Mouse (Mus musculus): ENCODE results near the gene Rnf135.
"Not testable (repeated sequence)": the region's sequence is repeated elsewhere in the genome, so short reads cannot be mapped to it uniquely, and the experiment has no call there.

Gene Rnf135

DNA sequence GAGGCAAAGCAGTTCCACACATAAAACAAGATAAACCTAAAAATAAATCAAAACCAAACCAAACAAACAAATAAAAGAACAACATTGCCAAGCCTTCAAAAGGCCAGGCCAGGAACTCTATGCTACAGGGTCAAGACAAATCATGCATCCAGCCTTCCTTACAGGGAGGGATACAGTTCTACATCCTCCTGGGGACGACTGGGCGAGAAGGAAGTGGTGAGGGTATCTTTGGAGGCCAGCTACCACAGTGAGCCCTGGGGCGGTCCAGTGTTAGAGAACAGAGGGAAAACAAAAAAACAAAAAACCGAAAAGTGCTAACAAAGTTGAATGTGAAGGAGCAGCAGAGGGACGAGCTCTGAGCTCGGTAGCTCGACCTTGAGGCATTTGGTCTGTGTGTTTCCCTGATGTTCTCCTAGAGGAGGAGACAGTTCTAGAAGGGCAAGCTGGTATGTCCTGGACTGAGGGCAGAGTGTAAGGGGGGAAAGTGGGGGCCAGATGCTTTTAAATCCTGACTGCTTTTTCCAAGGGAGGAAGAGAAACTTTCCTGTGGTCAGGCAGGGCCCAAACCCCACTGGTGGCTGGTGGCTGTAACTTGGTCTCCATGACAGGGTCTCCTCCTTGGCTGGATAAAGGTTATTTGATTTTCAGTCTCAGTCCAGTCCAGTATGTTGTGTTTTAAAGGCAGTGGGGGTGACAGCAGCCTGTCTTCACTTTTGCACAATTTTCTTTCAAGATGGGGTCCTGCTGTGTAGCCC lies 20.1 kb upstream of the Rnf135 start:
- DNase-seq = no peak

DNA sequence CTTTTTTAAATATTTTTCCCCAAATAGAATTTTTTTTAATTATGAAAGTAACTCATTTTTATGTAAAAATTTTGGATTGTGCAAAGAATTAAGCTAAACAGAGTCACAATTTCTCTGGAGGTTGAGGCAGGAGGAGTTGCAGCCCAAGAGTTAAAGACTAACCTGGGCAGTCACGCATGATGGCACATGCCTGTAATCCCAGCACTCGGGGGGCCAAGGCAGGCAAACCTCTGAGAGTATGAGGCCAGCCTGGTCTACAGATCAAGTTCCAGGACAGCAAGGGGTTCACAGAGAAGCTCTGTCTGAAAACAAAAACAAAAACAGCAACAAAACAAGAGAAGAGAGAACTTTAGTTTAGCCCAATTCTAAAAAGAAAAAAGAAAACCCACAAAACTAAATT lies 19.4 kb upstream of the Rnf135 start:
- no peak for DNase-seq

DNA sequence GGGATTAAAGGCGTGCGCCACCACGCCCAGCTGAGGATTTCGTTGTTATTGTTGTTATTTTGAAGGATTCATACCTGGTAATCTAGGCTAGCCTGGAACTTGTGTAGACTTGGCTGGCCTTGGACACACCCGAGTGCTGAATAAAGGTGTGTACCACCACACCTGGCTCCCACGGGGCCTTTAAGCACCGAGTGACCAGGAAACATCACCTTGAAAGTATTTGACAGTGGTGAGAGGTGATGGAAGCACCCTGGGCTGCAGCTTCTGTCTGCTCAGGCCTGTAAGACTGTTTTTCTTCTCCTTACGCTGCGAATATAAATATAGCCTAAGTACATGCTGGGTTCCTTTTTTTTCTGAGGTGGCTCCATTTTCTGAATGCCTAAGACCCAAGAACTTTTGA lies 15.5 kb upstream of the Rnf135 start:
- DNase-seq = no peak

DNA sequence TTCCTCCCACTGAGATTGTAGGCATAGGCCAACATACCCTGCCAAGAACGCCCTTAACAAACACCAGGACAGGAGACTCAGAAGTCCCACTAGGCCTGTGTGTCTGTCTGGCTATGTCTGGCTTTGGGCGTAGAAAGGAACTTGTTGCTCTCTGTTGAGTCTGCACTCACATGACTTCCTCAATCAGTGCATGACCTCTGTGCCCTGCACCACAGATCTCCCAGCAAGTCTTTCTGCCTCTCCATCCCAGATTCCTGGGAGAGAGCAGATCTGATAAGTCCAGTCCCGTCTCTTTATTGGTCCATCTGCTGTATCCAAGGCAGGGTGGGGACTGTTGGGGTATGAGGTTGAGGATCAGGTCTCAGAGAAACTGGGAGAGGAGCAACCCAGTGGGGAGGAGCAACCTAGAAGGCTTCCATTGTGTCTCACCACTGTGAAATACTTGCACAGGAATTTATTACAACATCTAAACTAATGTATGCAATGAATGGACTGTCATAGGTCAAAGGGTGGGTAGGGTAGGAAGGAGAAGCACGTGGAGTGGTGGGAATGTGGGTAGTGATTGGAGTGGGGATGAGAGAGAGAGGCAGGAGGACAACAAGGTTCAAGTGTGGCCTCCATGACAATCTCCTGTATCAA lies 14.9 kb upstream of the Rnf135 start:
- no peak for DNase-seq

DNA sequence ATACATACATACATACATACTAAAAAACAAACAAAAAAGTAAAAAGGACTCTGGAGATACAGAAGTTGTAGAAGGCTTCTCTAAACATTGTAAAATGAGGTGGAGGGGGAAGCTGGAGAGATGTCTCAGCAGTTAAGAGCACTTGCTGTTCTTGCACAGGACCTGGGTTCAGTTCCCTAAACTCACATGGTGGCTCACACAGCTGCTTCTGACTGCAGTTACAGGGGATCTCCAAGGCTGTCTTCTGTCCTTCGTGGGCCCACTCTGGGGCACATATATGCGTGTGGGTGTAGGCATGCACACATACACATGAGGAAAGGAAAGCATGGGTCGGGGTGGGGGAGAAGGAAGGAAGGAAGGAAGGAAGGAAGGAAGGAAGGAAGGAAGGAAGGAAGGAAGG lies 14.0 kb upstream of the Rnf135 start:
- DNase-seq = no peak

DNA sequence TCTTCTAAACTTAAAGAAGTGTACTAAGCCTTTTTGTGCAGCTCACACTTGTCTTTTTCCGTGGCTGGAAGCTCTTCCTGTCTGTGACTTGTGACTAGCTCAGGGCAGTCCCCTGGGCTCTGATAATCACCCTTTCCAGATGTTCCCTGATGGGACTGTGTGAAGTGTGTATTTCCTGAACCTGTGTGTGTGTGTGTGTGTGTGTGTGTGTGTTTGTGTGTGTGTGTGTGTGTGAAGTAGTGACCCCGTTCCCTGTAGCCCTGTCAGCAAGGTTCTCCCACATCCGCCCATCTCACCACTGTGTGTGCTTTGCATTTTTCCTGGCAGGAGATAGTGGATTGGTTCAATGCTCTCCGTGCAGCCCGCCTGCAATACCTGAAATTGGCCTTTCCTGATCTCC lies 13.3 kb upstream of the Rnf135 start:
- no peak for DNase-seq

DNA sequence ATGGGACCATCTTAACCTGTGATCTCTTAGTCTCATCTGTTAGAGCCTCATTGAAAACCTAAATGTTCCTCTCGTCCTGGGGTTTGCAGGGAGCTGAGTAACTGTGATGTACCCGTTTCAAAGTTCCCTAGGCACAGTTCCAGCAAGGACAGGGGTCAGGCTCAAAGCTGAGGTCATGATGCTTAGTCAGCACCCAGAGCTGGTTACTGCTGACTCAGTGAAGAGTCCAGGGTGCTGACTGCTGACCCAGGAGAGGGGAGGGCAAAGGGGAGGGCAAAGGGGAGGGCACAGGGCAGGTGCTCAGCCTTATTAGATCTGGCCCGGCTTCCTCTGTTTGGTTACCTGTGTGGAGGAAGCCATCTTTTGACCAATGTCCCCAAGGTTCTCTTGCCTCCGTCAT lies 11.8 kb upstream of the Rnf135 start:
- no peak for DNase-seq

DNA sequence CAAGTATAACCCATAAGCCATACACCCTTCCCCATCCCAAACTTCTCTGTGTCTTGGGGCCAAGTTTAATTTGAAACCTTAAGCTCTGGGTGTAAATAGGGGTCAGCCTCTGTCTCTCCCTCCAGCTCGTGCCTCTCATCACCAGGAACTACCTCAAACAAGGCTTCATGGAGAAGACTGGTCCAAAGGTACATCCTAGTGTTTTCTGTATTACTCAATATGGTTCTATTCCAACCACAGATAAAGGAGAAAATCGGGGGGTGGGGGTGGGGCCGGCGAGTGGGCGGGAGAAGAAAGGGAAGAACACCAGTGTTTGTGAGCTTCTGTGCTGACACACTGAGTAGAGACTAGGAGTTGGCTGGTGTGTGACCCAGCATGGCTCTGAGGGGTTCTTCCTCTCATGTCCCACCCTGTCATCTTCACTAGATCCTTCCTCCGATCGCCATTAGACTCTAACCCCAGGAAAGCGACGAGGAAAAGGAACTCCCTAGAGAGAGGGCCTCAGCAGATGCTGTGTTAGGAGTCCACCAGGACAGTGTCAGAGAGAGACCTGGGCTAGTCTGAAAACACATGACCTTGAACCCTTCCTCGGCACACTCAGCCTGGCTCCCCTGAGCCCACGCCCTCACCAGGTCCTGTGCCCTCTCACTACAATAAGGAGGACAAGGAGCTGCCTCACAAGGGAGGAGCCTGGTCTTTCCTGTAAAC lies 9.5 kb upstream of the Rnf135 start:
- DNase-seq = no peak

DNA sequence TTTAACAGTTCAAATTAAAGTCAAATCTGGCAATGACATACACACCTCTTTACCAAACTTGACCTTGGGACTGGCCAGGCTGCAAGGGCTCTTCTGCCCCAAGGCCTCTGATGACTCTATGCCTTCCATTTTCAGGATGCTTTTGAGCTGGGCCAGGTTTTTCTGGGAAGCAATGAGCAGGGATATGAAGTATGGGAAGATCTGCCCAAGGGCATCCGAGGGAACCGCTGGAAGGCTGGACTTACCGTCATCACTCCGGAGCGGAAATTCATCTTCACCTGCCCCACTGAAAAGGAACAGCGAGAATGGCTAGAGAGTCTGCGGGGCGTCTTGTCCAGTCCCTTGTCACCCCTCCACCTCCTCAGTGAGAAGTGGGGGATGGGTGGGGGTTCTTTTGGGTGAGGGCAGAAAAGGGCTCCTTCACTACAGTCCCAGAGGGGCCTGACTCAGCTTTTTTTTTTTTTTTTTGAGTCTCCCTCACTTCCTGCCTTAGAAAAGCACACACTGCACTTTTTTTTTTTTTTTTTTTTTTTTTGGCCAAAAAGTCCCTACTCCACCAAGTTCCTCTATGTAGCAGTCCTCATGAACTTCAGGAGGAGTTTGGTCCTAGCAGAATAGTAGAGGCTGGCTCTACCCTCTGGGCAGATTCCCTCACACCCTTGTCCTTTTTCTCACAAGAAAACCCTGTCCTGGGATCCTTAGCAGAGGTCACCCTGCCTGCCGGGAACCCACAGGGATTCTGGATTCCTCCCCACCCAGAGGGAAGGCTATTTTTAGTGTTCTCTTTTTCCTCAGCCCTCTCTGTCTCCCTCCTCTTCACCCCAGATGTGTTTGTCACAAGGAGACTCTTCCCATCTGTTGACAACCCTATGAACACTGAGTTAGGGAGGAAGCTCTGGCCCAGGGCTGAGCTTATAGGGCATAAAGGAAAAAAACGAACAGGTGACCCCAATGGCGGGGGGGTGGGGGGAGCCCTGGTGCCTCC lies 6.4 kb upstream of the Rnf135 start:
- no peak for DNase-seq

DNA sequence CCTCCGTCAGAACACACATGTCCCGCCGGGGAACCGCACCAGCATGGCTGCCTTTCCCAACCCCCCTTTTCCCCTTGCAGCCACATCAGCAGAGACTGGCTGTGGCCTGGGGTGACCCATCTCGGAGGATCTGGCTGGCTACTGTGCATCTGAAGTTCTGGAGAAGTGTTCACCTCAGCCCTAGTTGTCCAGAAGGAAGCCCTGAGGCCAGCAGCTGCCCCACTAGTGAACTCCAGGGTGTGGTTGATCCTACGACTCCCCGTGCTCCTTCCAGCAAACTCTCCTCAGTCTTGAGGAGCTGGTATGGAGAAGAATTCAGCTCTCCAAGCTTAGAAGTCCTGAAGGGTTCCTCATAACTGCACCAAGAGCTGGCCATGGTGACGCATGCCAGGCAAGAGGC lies 5.3 kb upstream of the Rnf135 start:
- DNase-seq = no peak

DNA sequence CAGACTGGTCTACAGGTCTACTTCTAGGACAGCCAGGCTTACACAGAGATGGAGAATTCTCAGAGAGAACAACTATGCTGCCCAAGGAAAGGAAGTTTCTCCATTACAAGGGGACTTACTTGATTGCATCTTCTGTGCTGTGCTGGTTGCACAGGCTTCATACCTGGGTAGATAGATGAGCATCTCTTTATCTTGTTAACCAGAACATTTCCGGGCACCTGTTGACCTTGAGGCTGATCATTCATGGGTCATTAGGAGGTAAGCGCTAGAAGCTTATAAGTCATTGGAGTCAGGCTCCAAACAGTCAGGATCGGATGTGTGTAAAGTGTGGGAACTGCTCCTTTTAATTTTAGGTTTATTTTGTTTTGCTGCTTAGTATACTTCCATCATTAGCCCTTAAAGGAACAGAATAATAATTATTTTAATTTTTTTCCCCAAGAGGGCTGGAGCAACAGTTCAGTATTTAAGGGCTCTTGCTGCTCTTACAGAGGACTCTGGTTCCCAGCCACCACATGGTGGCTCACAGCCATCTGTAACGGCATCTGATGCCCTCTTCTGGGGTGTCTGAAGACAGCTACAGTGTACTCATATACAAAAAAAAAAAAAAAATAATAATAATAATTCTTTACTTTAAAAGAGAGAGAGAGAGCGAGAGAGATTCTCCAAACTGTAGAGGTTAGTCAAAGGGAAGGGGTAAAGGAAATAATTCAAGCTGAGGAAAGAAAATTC lies 2.5 kb upstream of the Rnf135 start:
- DNase-seq = no peak

DNA sequence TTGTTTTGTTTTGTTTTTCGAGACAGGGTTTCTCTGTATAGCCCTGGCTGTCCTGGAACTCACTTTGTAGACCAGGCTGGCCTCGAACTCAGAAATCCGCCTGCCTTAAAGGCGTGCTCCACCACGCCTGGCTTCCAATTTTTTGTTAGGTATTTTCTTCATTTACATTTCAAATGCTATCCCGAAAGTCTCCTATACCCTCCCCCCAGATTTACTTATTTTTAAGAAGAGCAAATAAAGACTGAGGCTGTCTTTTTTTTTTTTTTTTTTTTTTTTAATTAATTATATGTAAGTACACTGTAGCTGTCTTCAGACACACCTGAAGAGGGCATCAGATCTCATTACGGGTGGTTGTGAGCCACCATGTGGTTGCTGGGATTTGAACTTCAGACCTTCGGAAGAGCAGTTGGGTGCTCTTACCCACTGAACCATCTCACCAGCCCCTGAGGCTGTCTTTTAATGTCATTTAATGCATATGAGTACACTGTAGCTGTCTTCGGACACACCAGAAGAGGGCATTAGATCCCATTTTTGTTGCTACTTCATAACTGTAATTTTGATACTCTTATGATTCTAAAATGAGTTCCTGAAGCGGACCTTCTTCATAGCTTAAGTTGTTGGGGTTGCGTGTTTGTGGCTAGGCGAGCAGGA lies 472 bp upstream of the Rnf135 start:
- DNase-seq = not testable (repeated sequence)

DNA sequence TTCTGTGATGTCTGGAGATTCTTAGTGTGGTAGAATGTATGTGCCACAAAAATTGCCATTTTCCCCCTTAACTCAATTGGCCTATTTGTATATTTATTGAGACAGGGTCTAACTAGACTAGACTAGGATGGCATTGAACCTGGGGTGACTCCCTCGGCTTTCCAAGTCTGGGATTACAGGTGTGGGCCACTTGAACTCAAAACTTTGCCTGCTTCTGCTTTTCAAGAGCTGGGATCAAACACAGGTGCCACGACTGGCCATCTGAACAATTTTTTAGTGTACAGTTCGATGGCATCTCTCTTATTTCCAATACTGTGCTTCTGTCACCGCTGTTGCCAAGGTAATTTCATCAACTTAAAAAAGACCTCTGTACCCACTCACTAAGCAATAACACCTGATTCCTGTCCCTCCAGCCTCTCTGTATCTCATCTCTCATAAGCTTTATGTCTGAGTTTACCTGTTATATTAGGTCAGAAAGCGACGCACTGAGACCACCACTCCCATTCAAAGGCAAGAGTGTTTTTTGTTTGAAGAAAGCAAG lies 950 bp downstream of the Rnf135 start:
- no peak for DNase-seq

DNA sequence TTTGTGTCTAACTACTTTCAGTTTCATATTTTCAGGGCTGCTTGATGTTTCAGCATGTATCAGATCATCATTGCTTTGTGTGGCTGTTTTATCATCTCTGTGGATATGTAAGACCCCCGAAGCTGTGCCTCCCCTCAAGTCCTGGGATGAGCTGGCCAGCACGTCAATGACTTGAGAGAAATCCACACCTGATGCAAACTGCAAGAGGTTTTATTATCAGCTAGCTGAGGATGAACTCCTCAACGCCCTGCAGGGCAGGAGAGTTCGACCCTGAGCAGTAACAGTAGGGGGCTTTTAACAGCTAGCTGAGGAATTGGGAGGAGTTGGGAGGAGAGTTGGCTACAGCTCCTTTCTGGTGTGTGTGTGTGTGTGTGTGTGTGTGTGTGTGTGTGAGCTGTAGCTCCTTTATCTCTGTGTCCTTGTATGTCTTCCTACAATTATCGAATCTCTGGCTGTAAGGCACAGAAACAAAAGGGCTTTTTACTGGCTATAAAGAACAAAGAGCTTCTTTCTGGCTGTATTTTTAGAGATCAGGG lies 1.9 kb downstream of the Rnf135 start:
- DNase-seq = not testable (repeated sequence)

DNA sequence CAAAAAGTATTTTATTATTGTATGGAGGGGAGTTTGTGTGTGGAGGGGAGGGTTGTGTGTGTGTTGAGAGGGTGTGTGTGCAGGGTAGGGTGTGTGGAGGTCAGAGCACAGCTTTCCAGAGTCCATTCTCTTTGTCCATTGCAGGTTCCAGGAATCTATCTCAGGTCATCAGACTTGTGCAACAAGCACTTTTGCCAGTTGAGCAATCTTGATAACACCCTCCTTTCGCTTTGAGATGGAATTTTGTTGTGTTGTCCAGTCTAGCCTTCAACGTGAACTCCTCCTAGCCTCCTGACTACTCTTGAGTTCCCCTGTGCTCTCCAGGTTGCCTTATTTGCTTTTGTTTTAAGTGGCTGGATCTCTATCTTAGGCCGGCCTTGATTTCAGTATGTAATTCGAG lies 6.6 kb downstream of the Rnf135 start:
- DNase-seq = no peak

DNA sequence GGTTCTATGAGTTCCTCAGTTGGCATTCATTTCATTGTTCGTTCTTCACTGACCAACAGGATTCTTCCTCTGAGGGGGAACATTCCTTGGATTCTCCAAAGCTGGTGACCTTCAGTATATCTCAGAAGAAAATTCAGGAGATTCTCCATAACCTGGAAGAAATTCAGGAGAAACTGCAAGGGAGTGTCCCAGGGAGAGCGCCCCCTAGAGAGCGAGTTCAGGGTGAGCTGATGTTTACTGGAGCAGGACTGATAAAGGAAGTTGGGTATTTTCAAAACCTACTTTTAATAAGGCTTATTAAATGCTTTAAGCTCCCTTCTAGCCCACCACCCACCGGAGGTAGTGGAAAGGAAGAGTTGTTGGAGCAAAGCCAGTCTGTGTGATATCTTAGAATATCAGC lies 10.2 kb downstream of the Rnf135 start:
- DNase-seq = no peak

DNA sequence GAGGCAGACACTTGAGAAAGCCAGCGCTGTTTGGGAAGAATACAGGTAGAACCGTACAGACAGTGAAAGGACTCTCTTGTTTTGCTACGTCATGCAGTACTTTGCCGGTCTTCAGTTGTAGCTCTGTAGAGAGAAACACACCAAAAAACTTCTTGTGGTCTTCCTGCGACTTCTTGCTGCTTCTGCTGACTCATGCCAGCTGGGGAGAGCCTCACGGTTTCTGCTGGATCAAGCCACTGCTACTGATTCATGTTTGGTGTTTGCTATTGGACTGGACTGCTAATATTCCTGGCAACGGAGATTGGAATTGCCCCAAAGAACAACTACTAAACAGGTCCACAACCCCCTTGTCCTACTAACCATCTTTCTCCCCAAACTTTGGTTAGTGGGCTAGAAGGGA lies 12.7 kb downstream of the Rnf135 start:
- no peak for DNase-seq

DNA sequence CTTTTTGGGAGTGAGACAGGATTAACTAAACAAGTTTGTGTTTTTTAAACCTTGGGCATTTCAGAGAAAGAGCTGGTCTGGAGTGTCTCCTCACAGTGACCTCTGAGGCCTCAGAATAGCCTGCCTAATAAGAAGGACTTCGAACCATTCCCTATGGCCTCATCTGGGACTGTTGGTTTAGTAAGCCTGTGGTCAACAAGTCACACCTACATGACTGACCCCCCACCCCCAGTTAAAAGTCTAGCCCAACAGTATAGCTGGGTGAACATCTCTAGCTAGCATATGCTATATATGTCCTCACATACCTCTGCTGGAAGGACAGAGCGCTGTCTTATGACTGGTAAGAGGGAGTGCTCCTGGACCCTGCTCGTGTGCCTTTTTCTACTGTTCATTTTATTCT lies 15.7 kb downstream of the Rnf135 start:
- DNase-seq = no peak

DNA sequence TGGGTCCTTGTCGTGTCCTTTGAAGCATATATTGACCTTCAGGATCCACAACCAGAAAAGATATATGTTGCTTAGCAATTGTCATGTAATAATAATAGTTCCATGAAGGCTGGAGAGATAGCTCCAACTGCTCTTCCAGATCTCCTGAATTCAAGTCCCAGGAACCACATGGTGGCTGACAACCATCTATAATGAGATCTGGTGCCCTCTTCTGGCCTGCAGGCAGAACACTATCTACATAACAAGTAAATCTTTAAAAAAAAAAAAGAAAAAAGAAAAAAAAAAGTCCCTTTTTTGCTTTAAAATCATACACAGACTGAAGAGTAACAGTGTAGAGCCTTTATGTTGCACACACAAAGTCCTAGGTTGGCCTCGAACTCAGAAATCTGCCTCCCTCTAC lies 16.1 kb downstream of the Rnf135 start:
- no peak for DNase-seq

DNA sequence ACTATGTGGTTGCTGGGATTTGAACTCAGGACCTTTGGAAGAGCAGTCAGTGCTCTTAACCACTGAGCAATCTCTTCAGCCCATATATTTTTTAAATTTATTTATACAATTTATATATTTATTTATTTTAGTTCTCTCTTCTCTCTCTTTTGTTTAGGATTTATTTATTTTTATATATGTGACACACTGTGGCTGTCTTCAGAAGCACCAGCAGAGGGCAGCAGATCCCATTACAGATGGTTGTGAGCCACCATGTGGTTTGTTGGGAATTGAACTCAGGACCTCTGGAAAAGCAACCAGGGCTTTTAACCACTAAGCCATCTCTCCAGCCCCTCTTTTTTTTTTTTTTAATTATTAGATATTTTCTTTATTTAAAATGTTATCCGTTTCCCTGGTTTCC lies 16.7 kb downstream of the Rnf135 start:
- DNase-seq = peak in 1 of 2 experiments; percentile 37

DNA sequence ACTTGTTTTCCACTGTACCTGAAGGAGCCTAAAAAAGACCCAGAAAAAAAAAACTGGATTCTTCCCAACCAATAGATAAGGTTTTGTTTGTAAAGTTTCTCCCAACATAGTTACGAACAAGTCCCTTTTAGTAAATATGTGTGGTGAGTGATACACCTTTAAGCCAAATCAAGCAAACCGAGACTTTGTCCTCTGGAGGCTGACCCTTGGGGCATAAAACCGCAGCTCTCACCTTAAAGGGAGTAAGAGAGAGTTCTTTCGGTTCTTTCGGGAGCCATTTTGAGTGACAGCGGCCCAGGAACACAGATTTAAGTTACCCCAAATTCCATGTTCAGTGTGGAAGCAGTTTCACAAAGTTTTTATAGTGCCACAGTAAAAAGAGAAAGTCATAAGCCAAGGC lies 18.6 kb downstream of the Rnf135 start:
- DNase-seq = no peak
